Mouse (Mus musculus) cerebellum, adult (tissue): ENCODE data around the gene Kars.

ENCODE experiments used
- ATAC-seq: cut with Nextera tagmentation; 2 replicates; pipeline ENCODE4 v1.9.2; 2017; ENCODE audit warnings: mild to moderate bottlenecking, moderate library complexity, mixed read lengths; ENCODE audit not compliant: insufficient number of reproducible peaks, low FRiP score, low TSS enrichment

The Kars gene

GRCm38 (mm10) chr8:111950846-111951245 lies 60.3 kb downstream of the Kars start:
- ATAC-seq, result no peak

GRCm38 (mm10) chr8:111947954-111948353 lies 63.2 kb downstream of the Kars start:
- peak; percentile 51; the same call in 1 of the 2 replicates for ATAC-seq

GRCm38 (mm10) chr8:111947144-111947543 lies 64.0 kb downstream of the Kars start:
- ATAC-seq, result no peak

- no peak for ATAC-seq
Observed at GRCm38 (mm10) chr8:111943544-111943943, 67.6 kb downstream of the Kars start.
